Mouse (Mus musculus) cerebellum, postnatal 36 days (tissue): ENCODE measurements around the gene Mecom.

Experiments
- DNase-seq, 2 experiments: peaks; one replicate each; pipeline ENCODE4 v3.0.0; 2021 to 2022; ENCODE audit warnings: mixed read lengths in 2 of 2

Mecom gene

GRCm38 (mm10) chr3:30332337-30332736 is 215.5 kb downstream of the Mecom start:
- no peak for DNase-seq

GRCm38 (mm10) chr3:30330476-30330875 is 217.3 kb downstream of the Mecom start:
- no peak for DNase-seq

GRCm38 (mm10) chr3:30330021-30330420 is 217.8 kb downstream of the Mecom start:
- no peak for DNase-seq

- DNase-seq = no peak
These were observed 232.9 kb downstream of the Mecom start for GRCm38 (mm10) chr3:30314955-30315354.

GRCm38 (mm10) chr3:30308081-30308480 is 239.7 kb downstream of the Mecom start:
- no peak for DNase-seq

GRCm38 (mm10) chr3:30307601-30308000 is 240.2 kb downstream of the Mecom start:
- no peak for DNase-seq

GRCm38 (mm10) chr3:30306080-30306479 is 241.7 kb downstream of the Mecom start:
- DNase-seq = no peak

GRCm38 (mm10) chr3:30299460-30299859 is 248.3 kb downstream of the Mecom start:
- no peak for DNase-seq

- DNase-seq = no peak
These were observed 253.4 kb downstream of the Mecom start for GRCm38 (mm10) chr3:30294433-30294832.

GRCm38 (mm10) chr3:30286529-30286928 is 261.3 kb downstream of the Mecom start:
- no peak for DNase-seq

- no peak for DNase-seq
These were observed 263.7 kb downstream of the Mecom start for GRCm38 (mm10) chr3:30284094-30284493.

- DNase-seq = no peak
These were observed 264.2 kb downstream of the Mecom start for GRCm38 (mm10) chr3:30283562-30283961.

- no peak for DNase-seq
These were observed 270.2 kb downstream of the Mecom start for GRCm38 (mm10) chr3:30277569-30277968.

GRCm38 (mm10) chr3:30276099-30276498 is 271.7 kb downstream of the Mecom start:
- no peak for DNase-seq

GRCm38 (mm10) chr3:30269253-30269652 is 278.6 kb downstream of the Mecom start:
- DNase-seq = no peak

- DNase-seq = no peak
These were observed 286.9 kb downstream of the Mecom start for GRCm38 (mm10) chr3:30260945-30261344.

- DNase-seq = no peak
These were observed 289.4 kb downstream of the Mecom start for GRCm38 (mm10) chr3:30258421-30258820.

GRCm38 (mm10) chr3:30257776-30258175 is 290.0 kb downstream of the Mecom start:
- no peak for DNase-seq

GRCm38 (mm10) chr3:30256896-30257295 is 290.9 kb downstream of the Mecom start:
- DNase-seq = no peak

- DNase-seq = no peak
These were observed 292.0 kb downstream of the Mecom start for GRCm38 (mm10) chr3:30255828-30256227.

GRCm38 (mm10) chr3:30254451-30254850 is 293.4 kb downstream of the Mecom start:
- DNase-seq = no peak

- DNase-seq = no peak
These were observed 294.1 kb downstream of the Mecom start for GRCm38 (mm10) chr3:30253714-30254113.

GRCm38 (mm10) chr3:30248656-30249384 is 299.0 kb downstream of the Mecom start:
- no peak for DNase-seq

- DNase-seq = no peak
These were observed 300.6 kb downstream of the Mecom start for GRCm38 (mm10) chr3:30247256-30247655.

GRCm38 (mm10) chr3:30246431-30247041 is 301.3 kb downstream of the Mecom start:
- DNase-seq = no peak
